Mouse (Mus musculus): ENCODE data around the gene Cdnf. TPM values are rescaled to one million over a fixed set of nuclear protein-coding genes. Genes with fewer than 3 reads are reported as not detected.

Cdnf gene
- polyA plus RNA-seq (2015; fragmentation: Nextera tagmentation; extraction: Ambion mirVana), result 0.36 and 0.39 TPM in 2 replicates

DNA sequence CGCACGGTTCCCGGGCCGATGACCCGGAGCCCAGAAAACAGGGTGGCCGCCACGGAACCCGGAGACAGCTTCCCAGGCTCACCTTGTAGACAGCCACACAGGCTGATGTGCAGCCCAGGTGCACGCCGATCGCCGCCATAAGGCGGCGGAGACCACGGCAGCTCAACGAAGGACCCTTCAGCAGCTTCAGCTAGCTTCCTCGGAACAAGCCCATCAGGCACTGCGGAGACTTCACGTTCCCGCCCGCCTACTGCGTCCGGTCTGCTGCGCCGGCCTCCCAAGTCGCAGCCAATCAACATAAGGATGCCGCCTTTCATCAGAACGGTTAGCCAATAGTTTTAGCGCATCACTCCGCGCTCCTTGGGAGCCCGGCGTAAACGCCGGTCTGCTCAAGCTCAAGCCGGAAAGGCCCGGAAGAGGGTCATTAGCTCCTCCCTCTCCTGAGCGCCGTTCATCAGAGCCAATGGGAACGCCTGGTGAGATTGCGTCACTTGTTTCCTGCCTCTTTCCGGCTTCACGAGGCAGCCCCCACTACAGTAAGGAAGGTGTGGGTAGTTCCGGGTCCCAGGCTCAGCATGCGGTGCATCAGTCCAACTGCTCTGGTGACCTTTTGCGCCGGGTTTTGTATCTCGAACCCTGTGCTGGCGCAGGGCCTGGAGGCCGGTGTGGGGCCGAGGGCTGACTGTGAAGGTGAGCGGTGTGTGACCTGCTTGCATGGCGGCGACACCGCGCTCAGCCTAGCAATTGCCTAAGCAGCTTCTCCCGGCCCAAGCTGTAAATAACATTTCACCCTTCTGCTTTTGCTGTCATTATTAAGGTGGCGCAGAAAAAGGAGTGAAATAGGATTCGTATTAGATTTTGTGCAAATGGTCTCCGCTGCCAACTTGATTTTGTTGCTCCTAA is at the start of gene Cdnf, which contains the start of the genes Gm45902 and Hspa14:
Gene Cdnf (plus strand): TSS at position 479 of the 903 bp plus-strand sequence.
Gene Gm45902 (minus strand): TSS at position 239 of the 903 bp plus-strand sequence.
Gene Hspa14 (minus strand): TSS at position 263 of the 903 bp plus-strand sequence.

DNA sequence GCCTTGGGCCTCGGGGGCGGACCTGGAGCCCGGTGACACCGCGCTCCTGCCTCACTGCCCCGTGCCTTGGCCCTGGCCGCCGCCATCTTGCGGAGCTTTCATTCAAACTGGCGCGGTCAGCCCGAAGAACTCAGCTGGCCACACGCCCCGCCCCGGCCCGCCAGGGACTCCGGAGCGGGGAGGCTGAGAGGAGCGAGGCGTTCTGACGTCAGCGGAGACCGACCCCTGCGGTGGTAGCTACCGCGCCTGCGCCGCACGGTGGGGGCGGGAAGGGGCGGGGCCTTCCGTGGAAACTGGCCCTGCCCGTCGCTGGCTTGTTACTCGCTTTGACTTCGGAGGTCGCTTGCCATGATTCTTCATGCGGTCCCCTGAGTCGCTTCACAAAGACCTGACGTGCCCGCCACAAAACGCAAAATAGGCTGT is 38.0 kb upstream of the Cdnf start, which contains the start of gene Suv39h2:
Gene Suv39h2 (minus strand): TSS at position 171 of the 423 bp plus-strand sequence.

DNA sequence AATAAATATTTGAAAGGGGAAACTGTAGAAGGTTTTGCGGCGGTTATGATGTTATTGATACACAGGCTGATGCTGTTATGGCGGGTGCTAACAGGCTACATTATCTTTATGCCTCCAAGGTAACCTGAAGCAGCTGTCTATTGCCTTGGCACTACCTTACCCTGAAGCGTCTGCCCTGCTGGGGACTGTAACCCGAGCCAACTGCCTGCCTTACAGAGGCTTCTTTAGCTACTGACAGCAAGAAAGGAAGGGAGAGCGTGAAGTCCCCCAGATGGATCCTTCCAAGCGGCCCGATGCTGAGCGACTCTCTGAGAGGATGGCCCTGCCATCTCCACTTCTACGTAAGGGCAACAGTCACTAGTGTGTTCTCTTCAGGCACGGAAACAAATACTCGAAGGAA is 57.4 kb downstream of the Cdnf start, which contains the start of gene Fam107b:
Gene Fam107b (plus strand): TSS at position 303 of the 400 bp plus-strand sequence.

Other genes with a start within 250 kb of the Cdnf start
- gene Nmt2, start 228.8 kb upstream of the Cdnf start, polyA plus RNA-seq (2015; fragmentation: Nextera tagmentation; extraction: Ambion mirVana), result 90.1 and 90.5 TPM in 2 replicates
- 12.0 and 12.9 TPM in 2 replicates for gene Rpp38, start 180.4 kb upstream of the Cdnf start, polyA plus RNA-seq (2015; fragmentation: Nextera tagmentation; extraction: Ambion mirVana)
- 11.3 and 12.3 TPM in 2 replicates for gene Acbd7, start 176.9 kb upstream of the Cdnf start, polyA plus RNA-seq (2015; fragmentation: Nextera tagmentation; extraction: Ambion mirVana)
- gene Olah, start 115.8 kb upstream of the Cdnf start, polyA plus RNA-seq (2015; fragmentation: Nextera tagmentation; extraction: Ambion mirVana), result not detected in 2 replicates
- gene Meig1, start 90.4 kb upstream of the Cdnf start, polyA plus RNA-seq (2015; fragmentation: Nextera tagmentation; extraction: Ambion mirVana), result 9.5 and 10.0 TPM in 2 replicates
- gene Dclre1c, start 88.9 kb upstream of the Cdnf start, polyA plus RNA-seq (2015; fragmentation: Nextera tagmentation; extraction: Ambion mirVana), result 5.8 and 6.5 TPM in 2 replicates
- gene Suv39h2, start 38.0 kb upstream of the Cdnf start, polyA plus RNA-seq (2015; fragmentation: Nextera tagmentation; extraction: Ambion mirVana), result 5.6 and 6.7 TPM in 2 replicates
- 3.5 and 3.7 TPM in 2 replicates for gene Gm45902, start 240 bp upstream of the Cdnf start, polyA plus RNA-seq (2015; fragmentation: Nextera tagmentation; extraction: Ambion mirVana)
- 54.3 and 55.3 TPM in 2 replicates for gene Hspa14, start 216 bp upstream of the Cdnf start, polyA plus RNA-seq (2015; fragmentation: Nextera tagmentation; extraction: Ambion mirVana)
- gene Fam107b, start 57.5 kb downstream of the Cdnf start, polyA plus RNA-seq (2015; fragmentation: Nextera tagmentation; extraction: Ambion mirVana), result 13.5 and 13.6 TPM in 2 replicates